Mouse (Mus musculus) liver, embryonic 16.5 days (tissue): Measurements from ENCODE around the gene Tatdn2. TPM values are rescaled to one million over a fixed set of nuclear protein-coding genes. Genes with fewer than 3 reads are reported as not detected.
A peak's percentile ranks its signal among the peaks of the same experiment; 100 is the strongest.
"Not testable (repeated sequence)": the region's sequence is repeated elsewhere in the genome, so short reads cannot be mapped to it uniquely, and the experiment has no call there.

Experiments used
- ATAC-seq: fragments of 200-750 bp; cut with Nextera tagmentation; 2 replicates; pipeline ENCODE4 v1.8.0; 2017; ENCODE audit warnings: low read depth, mild to moderate bottlenecking, moderate number of reproducible peaks, moderate library complexity
- H3K27ac ChIP-seq: fragments of 300-500 bp; sonication (generic); 2 replicates; pipeline ENCODE4 v1.5.1; 2014; ENCODE audit warnings: mild to moderate bottlenecking, low read length
- H3K27me3 ChIP-seq: fragments of 300-500 bp; sonication (generic); 2 replicates; pipeline ENCODE4 v1.6.1; 2014; ENCODE audit warnings: low read depth, low read length, mixed read lengths; ENCODE audit not compliant: control insufficient read depth, insufficient read depth
- H3K36me3 ChIP-seq: fragments of 300-500 bp; sonication (generic); 2 replicates; pipeline ENCODE4 v1.6.1; 2014; ENCODE audit warnings: mild to moderate bottlenecking; ENCODE audit not compliant: control insufficient read depth, insufficient read depth
- H3K4me1 ChIP-seq: fragments of 300-500 bp; sonication (generic); 2 replicates; pipeline ENCODE4 v1.6.1; 2014; ENCODE audit warnings: low read depth, low read length, mixed read lengths; ENCODE audit not compliant: control insufficient read depth
- H3K4me2 ChIP-seq: fragments of 300-500 bp; sonication (generic); 2 replicates; pipeline ENCODE4 v1.6.1; 2014; ENCODE audit warnings: low read depth, low read length, mixed read lengths
- H3K4me3 ChIP-seq: fragments of 300-500 bp; sonication (generic); 2 replicates; pipeline ENCODE4 v1.5.1; 2014; ENCODE audit warnings: low read depth, mild to moderate bottlenecking, low read length
- H3K9ac ChIP-seq: fragments of 300-500 bp; sonication (generic); 2 replicates; pipeline ENCODE4 v1.6.1; 2014; ENCODE audit warnings: low read depth, low read length
- H3K9me3 ChIP-seq: fragments of 300-500 bp; sonication (generic); replicated peaks from 2 replicates; pipeline ENCODE4 v1.6.1; 2016; ENCODE audit warnings: low read length; ENCODE audit not compliant: control insufficient read depth
- WGBS: fragments of 180-500 bp; shearing (Covaris S2); extraction: QIAGEN DNeasy Blood & Tissue Kit; methylation state at CpG from one replicate; pipeline ENCODE4 v1.1.7; 2014; ENCODE audit not compliant: insufficient replicate concordance; 5-methylcytosine and 5-hydroxymethylcytosine counted together
- polyA plus RNA-seq: library from polyadenylated mRNA; unstranded; fragments of >200 nt; fragmentation: Nextera tagmentation; extraction: Ambion mirVana; gene quantifications from 2 replicates; pipeline ENCODE4 v1.2.1, GENCODE M21; 2015

Gene Tatdn2
- polyA plus RNA-seq, 1 experiment from 2014 or later = 0.40 TPM

- ATAC-seq = no peak
- Histone ChIP-seq H3K4me1 (peaks cover 15% of the 10 kb centered on the region), H3K9me3 (peaks cover 6% of the 10 kb centered on the region; the same call in 1 of the 2 replicates), H3K27me3 (no peaks in the 10 kb centered on the region), H3K4me3 (no peak overlapping the region), H3K27ac (no peak overlapping the region), H3K9ac (no peak overlapping the region), H3K4me2 (no peak overlapping the region), H3K36me3 (peaks cover 12% of the 10 kb centered on the region; the same call in 1 of the 2 replicates)
- 70% methylated on average over 8 of the region's 8 CpGs for WGBS
These were observed 29.2 kb upstream of the Tatdn2 start for GRCm38 (mm10) chr6:113667611-113668122.

- 0 out of 2 replicates have a peak overlapping the region, but pooled peaks have one; percentile 14 for H3K9ac ChIP-seq
- whole genome bisulfite sequencing = 12% methylated on average over 15 of the region's 15 CpGs
These were observed 28.3 kb upstream of the Tatdn2 start for GRCm38 (mm10) chr6:113668287-113669154.

GRCm38 (mm10) chr6:113669821-113670220 lies 27.0 kb upstream of the Tatdn2 start:
- no peak overlapping the region for H3K4me3 ChIP-seq
- no peak overlapping the region for H3K4me2 ChIP-seq
- no peaks in the 10 kb centered on the region for H3K27me3 ChIP-seq
- ATAC-seq = peak; percentile 45
- H3K9me3 ChIP-seq = 0 out of 2 replicates have a peak, but pooled peaks cover 2% of the 10 kb centered on the region
- 73% methylated on average over 7 of the region's 7 CpGs for WGBS
- H3K4me1 ChIP-seq = peaks cover 15% of the 10 kb centered on the region
- H3K36me3 ChIP-seq = peaks cover 8% of the 10 kb centered on the region; the same call in 1 of the 2 replicates
- no peak overlapping the region for H3K27ac ChIP-seq
- H3K9ac ChIP-seq = no peak overlapping the region

More at GRCm38 (mm10) chr6:113668287-113669154, 28.3 kb upstream of the Tatdn2 start:
- Histone ChIP-seq H3K4me3 (no peak overlapping the region), H3K4me2 (peak overlapping the region; percentile 15; the same call in 1 of the 2 replicates), H3K9me3 (0 out of 2 replicates have a peak, but pooled peaks cover 2% of the 10 kb centered on the region), H3K27ac (peak overlapping the region; percentile 48), H3K27me3 (no peaks in the 10 kb centered on the region), H3K4me1 (peaks cover 15% of the 10 kb centered on the region), H3K36me3 (peaks cover 8% of the 10 kb centered on the region; the same call in 1 of the 2 replicates)
- ATAC-seq = peak; percentile 74

GRCm38 (mm10) chr6:113672029-113672428 lies 24.8 kb upstream of the Tatdn2 start:
- H3K4me1 ChIP-seq = peaks cover 18% of the 10 kb centered on the region
- H3K36me3 ChIP-seq, H3K4me2 ChIP-seq, H3K27ac ChIP-seq, H3K4me3 ChIP-seq, H3K9ac ChIP-seq, H3K27me3 ChIP-seq, ATAC-seq, H3K9me3 ChIP-seq: not testable (repeated sequence)
- WGBS = 71% methylated on average over 1 of the region's 1 CpGs

GRCm38 (mm10) chr6:113672989-113673388 lies 23.9 kb upstream of the Tatdn2 start:
- Histone ChIP-seq H3K4me2 (no peak overlapping the region), H3K9me3 (0 out of 2 replicates have a peak, but pooled peaks cover 2% of the 10 kb centered on the region), H3K4me1 (peaks cover 17% of the 10 kb centered on the region), H3K9ac (no peak overlapping the region), H3K27me3 (no peaks in the 10 kb centered on the region), H3K4me3 (no peak overlapping the region), H3K36me3 (peaks cover 8% of the 10 kb centered on the region; the same call in 1 of the 2 replicates), H3K27ac (no peak overlapping the region)
- WGBS = 60% methylated on average over 6 of the region's 6 CpGs
- no peak for ATAC-seq

GRCm38 (mm10) chr6:113675234-113675633 lies 21.6 kb upstream of the Tatdn2 start:
- no peaks in the 10 kb centered on the region for H3K27me3 ChIP-seq
- WGBS = 69% methylated on average over 4 of the region's 4 CpGs
- no peak overlapping the region for H3K9ac ChIP-seq
- H3K4me1 ChIP-seq = peaks cover 10% of the 10 kb centered on the region
- H3K4me2 ChIP-seq = no peak overlapping the region
- no peak overlapping the region for H3K27ac ChIP-seq
- no peak for ATAC-seq
- 0 out of 2 replicates have a peak, but pooled peaks cover 2% of the 10 kb centered on the region for H3K9me3 ChIP-seq
- H3K4me3 ChIP-seq = no peak overlapping the region
- H3K36me3 ChIP-seq = peaks cover 8% of the 10 kb centered on the region; the same call in 1 of the 2 replicates

GRCm38 (mm10) chr6:113675991-113676390 lies 20.9 kb upstream of the Tatdn2 start:
- Histone ChIP-seq H3K27ac (no peak overlapping the region), H3K27me3 (no peaks in the 10 kb centered on the region), H3K4me1 (peaks cover 13% of the 10 kb centered on the region), H3K36me3 (peaks cover 8% of the 10 kb centered on the region; the same call in 1 of the 2 replicates), H3K4me2 (no peak overlapping the region), H3K4me3 (no peak overlapping the region), H3K9ac (no peak overlapping the region), H3K9me3 (0 out of 2 replicates have a peak, but pooled peaks cover 2% of the 10 kb centered on the region)
- 84% methylated on average over 9 of the region's 9 CpGs for WGBS
- no peak for ATAC-seq

- Histone ChIP-seq H3K36me3 (no peaks in the 10 kb centered on the region), H3K4me3 (no peak overlapping the region), H3K4me1 (peaks cover 20% of the 10 kb centered on the region), H3K9ac (no peak overlapping the region), H3K9me3 (no peaks in the 10 kb centered on the region), H3K27me3 (no peaks in the 10 kb centered on the region), H3K4me2 (no peak overlapping the region), H3K27ac (no peak overlapping the region)
- 70% methylated on average over 14 of the region's 14 CpGs for WGBS
- ATAC-seq = no peak
These were observed 19.6 kb upstream of the Tatdn2 start for GRCm38 (mm10) chr6:113677070-113677734.
